Mouse (Mus musculus) T-helper 1 cell (primary cell): Measurements from ENCODE around the gene BC005624.

Experiments
- in situ Hi-C: fragments of 300-600 bp; cut with MboI, MseI; formaldehyde crosslinking; loops from one replicate; pipeline ENCODE4 v1.15.1; 2025; ENCODE audit warnings: high pct_unique_total_duplicates

BC005624 gene

GRCm38 (mm10) chr2:30981790-30982513, at the start of gene BC005624, which contains the start of gene Usp20:
Gene BC005624 (minus strand): TSS chr2:30982201.
Gene Usp20 (plus strand): TSS chr2:30982279.
- in situ Hi-C loops, result no loop called here

- in situ Hi-C loops, result loop anchor here (5.0 kb wide), 1 partner anchor 116 kb away; the partner anchor contains the start of gene Fnbp1
These were observed 44.6 kb upstream of the BC005624 start for GRCm38 (mm10) chr2:31026642-31027041.

GRCm38 (mm10) chr2:31025458-31025857, 43.5 kb upstream of the BC005624 start:
- in situ Hi-C loops, result loop anchor here (5.0 kb wide), 1 partner anchor 117 kb away; the partner anchor contains the start of gene Fnbp1

- in situ Hi-C loops, result loop anchor here (5.0 kb wide), 1 partner anchor 118 kb away; the partner anchor contains the start of gene Fnbp1
These were observed 42.8 kb upstream of the BC005624 start for GRCm38 (mm10) chr2:31024618-31025370.

- in situ Hi-C loops, result no loop called here
These were observed 41.9 kb upstream of the BC005624 start for GRCm38 (mm10) chr2:31023940-31024339.

- in situ Hi-C loops, result no loop called here
These were observed 38.2 kb upstream of the BC005624 start for GRCm38 (mm10) chr2:31020202-31020601.

- in situ Hi-C loops, result no loop called here
These were observed 37.0 kb upstream of the BC005624 start for GRCm38 (mm10) chr2:31019011-31019410.

- in situ Hi-C loops, result no loop called here
These were observed 36.5 kb upstream of the BC005624 start for GRCm38 (mm10) chr2:31018519-31018918.

GRCm38 (mm10) chr2:31017625-31018317, 35.8 kb upstream of the BC005624 start:
- in situ Hi-C loops, result no loop called here

GRCm38 (mm10) chr2:31013371-31014120, 31.5 kb upstream of the BC005624 start:
- in situ Hi-C loops, result no loop called here

- in situ Hi-C loops, result no loop called here
These were observed 25.2 kb upstream of the BC005624 start for GRCm38 (mm10) chr2:31007208-31007607.

GRCm38 (mm10) chr2:31006434-31006833, 24.4 kb upstream of the BC005624 start:
- in situ Hi-C loops, result no loop called here

- in situ Hi-C loops, result no loop called here
These were observed 23.5 kb upstream of the BC005624 start for GRCm38 (mm10) chr2:31005453-31005852.

- in situ Hi-C loops, result no loop called here
These were observed 20.9 kb upstream of the BC005624 start for GRCm38 (mm10) chr2:31002857-31003256.

GRCm38 (mm10) chr2:30998443-30999260, 16.7 kb upstream of the BC005624 start:
- in situ Hi-C loops, result no loop called here

- in situ Hi-C loops, result no loop called here
These were observed 13.5 kb upstream of the BC005624 start for GRCm38 (mm10) chr2:30995432-30995996.

- in situ Hi-C loops, result no loop called here
These were observed 12.9 kb upstream of the BC005624 start for GRCm38 (mm10) chr2:30994853-30995252.

- in situ Hi-C loops, result no loop called here
These were observed 8.2 kb upstream of the BC005624 start for GRCm38 (mm10) chr2:30990221-30990620.

- in situ Hi-C loops, result no loop called here
These were observed 3.4 kb upstream of the BC005624 start for GRCm38 (mm10) chr2:30985111-30986020.
